8 mouse cellular contexts compared by ENCODE assay signal in the genomic region with DNA sequence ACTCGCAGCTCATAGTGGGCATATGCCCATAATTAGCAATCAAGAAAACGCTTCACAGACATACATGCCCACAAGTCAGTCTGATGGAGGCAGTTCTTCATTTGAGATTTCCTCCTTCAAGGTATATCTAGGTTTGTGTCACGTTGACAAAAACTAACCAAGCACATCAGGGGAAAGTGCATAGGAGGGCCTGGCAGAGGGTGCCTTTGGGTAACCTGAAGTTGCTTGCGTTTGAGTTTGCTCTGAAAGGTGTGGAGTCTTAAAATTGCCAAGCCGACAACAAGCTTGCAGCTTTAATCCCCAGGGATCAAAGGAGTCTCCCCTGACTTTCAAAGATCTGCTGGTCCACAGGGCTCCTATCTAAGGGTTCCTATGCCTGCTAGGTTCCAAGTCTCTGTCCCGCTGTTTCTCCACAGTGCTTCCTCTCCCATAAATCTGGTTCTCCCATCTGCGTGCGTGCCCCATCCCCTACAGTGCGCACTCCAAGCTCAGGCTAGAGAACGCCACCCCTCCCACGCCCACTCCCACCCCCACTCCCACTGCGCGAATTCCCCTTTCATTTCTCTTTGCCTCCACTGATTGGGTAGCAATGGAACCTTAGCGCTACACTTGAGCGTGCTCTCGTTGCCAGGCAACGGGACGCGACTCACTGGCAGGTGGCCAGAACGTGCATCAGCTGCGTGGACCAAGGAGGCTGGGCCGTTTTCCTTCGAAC. TPM values are rescaled to one million over a fixed set of nuclear protein-coding genes. Genes with fewer than 3 reads are reported as not detected.
A peak's percentile ranks its signal among the peaks of the same experiment; 100 is the strongest.
DNase-seq lines count a peak whose midpoint lies in the region; ATAC-seq and TF ChIP-seq lines count a peak whose summit lies in the region.

A gene (plus strand): TSS at position 683 of the 715 bp plus-strand sequence.

- no peaks in the 10 kb centered on the region for H3K27me3 ChIP-seq in cerebellum, adult 2 months (ENCODE audit: control insufficient read depth, insufficient read depth, low read length)
- H3K27me3 ChIP-seq in hindbrain, embryonic 13.5 days: no peaks in the 10 kb centered on the region
- H3K27me3 ChIP-seq in lung, postnatal 0 days (replicated peaks; ENCODE audit: insufficient read depth, low read length): no peaks in the 10 kb centered on the region

- peak within 1 kb of the TSS; percentile 35 for H3K4me3 ChIP-seq in cerebellum, adult 2 months (replicated peaks; ENCODE audit: insufficient read depth, low read depth, low read length)
- peak within 1 kb of the TSS; percentile 48 for H3K4me3 ChIP-seq in hindbrain, embryonic 13.5 days
- peak within 1 kb of the TSS; percentile 25 for H3K4me3 ChIP-seq in lung, postnatal 0 days (ENCODE audit: low read depth, low read length)

- TF ChIP-seq EP300 in lung, postnatal 0 days (IDR thresholded peaks at IDR 0.05): no peak

- H3K4me1 ChIP-seq in cerebellum, adult 2 months (ENCODE audit: control insufficient read depth, insufficient read depth, low read length): no peaks in the 10 kb centered on the region
- peaks cover 10% of the 10 kb centered on the region for H3K4me1 ChIP-seq in hindbrain, embryonic 13.5 days (replicated peaks)
- H3K4me1 ChIP-seq in lung, postnatal 0 days (ENCODE audit: insufficient read depth, low read depth, low read length): no peaks in the 10 kb centered on the region; the same call in 1 of the 2 replicates

- 12% methylated on average over 23 of the region's 23 CpGs for WGBS in cerebellum, adult 2 months
- WGBS in hindbrain, embryonic 13.5 days: 12% methylated on average over 23 of the region's 23 CpGs
- WGBS in lung, postnatal 0 days: 11% methylated on average over 23 of the region's 23 CpGs

- TF ChIP-seq POLR2A in cerebellum, adult 2 months (IDR thresholded peaks at IDR 0.05; ENCODE audit: borderline replicate concordance, insufficient read depth, low read length): no peak

- no peaks in the 10 kb centered on the region for H3K9me3 ChIP-seq in hindbrain, embryonic 13.5 days
- no peaks in the 10 kb centered on the region for H3K9me3 ChIP-seq in lung, postnatal 0 days (ENCODE audit: low read length)

- peak within 1 kb of the TSS; percentile 60 for H3K9ac ChIP-seq in hindbrain, embryonic 13.5 days
- no peak within 1 kb of the TSS for H3K9ac ChIP-seq in lung, postnatal 0 days (replicated peaks; ENCODE audit: low read depth)

- TF ChIP-seq CTCF in cerebellum, adult 2 months (IDR thresholded peaks at IDR 0.05; ENCODE audit: borderline replicate concordance, insufficient read depth, low read depth, low read length): no peak
- no peak for TF ChIP-seq CTCF in lung, postnatal 0 days (IDR thresholded peaks at IDR 0.05)

- no peak within 1 kb of the TSS for H3K27ac ChIP-seq in cerebellum, adult 2 months (ENCODE audit: insufficient read depth, low read length)
- H3K27ac ChIP-seq in hindbrain, embryonic 13.5 days: no peak within 1 kb of the TSS
- no peak within 1 kb of the TSS for H3K27ac ChIP-seq in lung, postnatal 0 days (ENCODE audit: low read length)

- H3K36me3 ChIP-seq in hindbrain, embryonic 13.5 days: no peaks in the 10 kb centered on the region
- H3K36me3 ChIP-seq in lung, postnatal 0 days (ENCODE audit: insufficient read depth, low read length): no peaks in the 10 kb centered on the region

- ATAC-seq in hindbrain, embryonic 13.5 days (ENCODE audit: low FRiP score): peak; percentile 96
- ATAC-seq in lung, postnatal 0 days: peak; percentile 62
- ATAC-seq in activated CD4-positive, CD25-positive, alpha-beta regulatory T cell, adult 4 months: no peak

- peak; percentile 77 for DNase-seq in ZHBTc4 (ENCODE audit: low read depth, low spot score)
- peak; percentile 58 to 60 for DNase-seq in cerebellum, adult 2 months
- peak; percentile 68 for DNase-seq in forelimb bud, embryonic 11.5 days (ENCODE audit: low read depth, low spot score)
- DNase-seq in layer of hippocampus, postnatal 14 days (ENCODE audit: low spot score in 2 of 2): peak; percentile 78 to 83
- DNase-seq in lung, postnatal 0 days (ENCODE audit: low spot score): peak; percentile 66
- peak; percentile 92 for DNase-seq in retina, postnatal 1 day

- peak within 1 kb of the TSS; percentile 73 for H3K4me2 ChIP-seq in hindbrain, embryonic 13.5 days
- H3K4me2 ChIP-seq in lung, postnatal 0 days (replicated peaks; ENCODE audit: low read depth, low read length): peak within 1 kb of the TSS; percentile 47

RNA-seq across cellular contexts. Expression of the gene that starts here (rescaled TPM):
- polyA plus RNA-seq in cerebellum, adult 2 months (2012; rRNA removed): not detected in 2 replicates
- 0.22 TPM in 1 of 2 replicates, not detected in the other for polyA plus RNA-seq in hindbrain, embryonic 13.5 days (2015; fragmentation: Nextera tagmentation; extraction: Ambion mirVana)
- total RNA-seq in layer of hippocampus, postnatal 14 days (2021): not detected
- polyA plus RNA-seq in lung, postnatal 0 days (2015; fragmentation: Nextera tagmentation; extraction: Ambion mirVana): 0.30 and 0.40 TPM in 2 replicates
- not detected for polyA plus RNA-seq in activated CD4-positive, CD25-positive, alpha-beta regulatory T cell, adult 4 months (2017; shearing (Covaris generic))

Comparison
In these comparisons a context has a peak if more than half of its experiments do, and no peak if none do; other contexts are left out.
1. Peak in DNase-seq and H3K4me3 ChIP-seq in cerebellum, adult 2 months; RNA of the gene not detected or under 1 TPM.
2. Peak in ATAC-seq, H3K4me3 ChIP-seq, H3K9ac ChIP-seq and H3K4me2 ChIP-seq in hindbrain, embryonic 13.5 days; RNA of the gene not detected or under 1 TPM.
3. Peak in DNase-seq in layer of hippocampus, postnatal 14 days; RNA of the gene not detected or under 1 TPM.
4. Peak in DNase-seq, ATAC-seq, H3K4me3 ChIP-seq and H3K4me2 ChIP-seq in lung, postnatal 0 days; RNA of the gene not detected or under 1 TPM.